Mouse (Mus musculus) skeletal muscle tissue, postnatal 0 days (tissue): ENCODE data around the gene Ciao2b. TPM values are rescaled to one million over a fixed set of nuclear protein-coding genes. Genes with fewer than 3 reads are reported as not detected.

Source experiments
- polyA plus RNA-seq: library from polyadenylated mRNA; unstranded; fragments of >200 nt; fragmentation: Nextera tagmentation; extraction: Ambion mirVana; gene quantifications from 2 replicates; pipeline ENCODE4 v1.2.1, GENCODE M21; 2015

Ciao2b gene
- polyA plus RNA-seq: 119 and 126 TPM in 2 replicates

DNA sequence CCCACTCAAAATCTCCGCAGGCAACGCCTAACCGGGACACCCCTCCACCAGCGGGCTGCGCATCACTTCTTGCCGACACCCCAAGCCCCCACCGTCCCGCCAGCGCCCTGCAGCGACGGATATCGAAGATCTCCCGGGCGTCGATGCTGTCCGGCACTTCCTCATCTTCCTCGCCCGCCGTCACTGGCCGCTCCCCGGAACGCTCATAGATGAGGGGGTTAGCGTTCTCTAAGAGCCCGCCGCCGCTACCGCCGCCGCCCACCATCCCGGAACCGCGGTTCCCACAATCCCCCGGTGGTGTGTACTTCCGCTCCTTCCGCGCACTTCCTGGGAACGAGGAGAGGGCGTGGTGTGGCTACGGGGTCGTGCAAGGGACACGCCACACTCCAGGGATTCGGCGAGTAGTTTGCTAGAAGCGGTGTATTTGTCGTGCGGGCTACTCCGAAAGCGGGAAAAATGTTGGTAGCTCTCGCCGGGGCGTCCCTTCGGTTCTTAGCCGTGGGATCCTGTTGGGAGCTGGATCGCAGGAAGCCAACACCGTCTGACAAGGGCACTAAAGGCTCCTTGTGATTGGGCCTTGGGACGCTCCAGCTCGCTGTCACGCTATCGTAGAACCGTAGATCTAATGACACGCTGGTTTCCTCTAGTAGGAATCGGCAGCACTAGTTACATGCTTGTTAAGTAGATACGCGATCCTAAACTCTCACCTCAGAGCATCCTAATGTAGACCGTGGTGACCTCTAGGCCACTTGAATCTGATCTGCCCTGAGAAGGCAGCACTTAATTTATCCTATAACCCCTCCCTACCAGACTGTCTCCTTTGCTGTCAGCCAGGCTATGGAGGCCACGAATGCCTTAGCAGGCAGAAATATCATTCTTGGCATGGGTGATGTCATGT, at the start of gene Ciao2b:
Gene Ciao2b (minus strand): TSS at position 540 of the 898 bp plus-strand sequence.

DNA sequence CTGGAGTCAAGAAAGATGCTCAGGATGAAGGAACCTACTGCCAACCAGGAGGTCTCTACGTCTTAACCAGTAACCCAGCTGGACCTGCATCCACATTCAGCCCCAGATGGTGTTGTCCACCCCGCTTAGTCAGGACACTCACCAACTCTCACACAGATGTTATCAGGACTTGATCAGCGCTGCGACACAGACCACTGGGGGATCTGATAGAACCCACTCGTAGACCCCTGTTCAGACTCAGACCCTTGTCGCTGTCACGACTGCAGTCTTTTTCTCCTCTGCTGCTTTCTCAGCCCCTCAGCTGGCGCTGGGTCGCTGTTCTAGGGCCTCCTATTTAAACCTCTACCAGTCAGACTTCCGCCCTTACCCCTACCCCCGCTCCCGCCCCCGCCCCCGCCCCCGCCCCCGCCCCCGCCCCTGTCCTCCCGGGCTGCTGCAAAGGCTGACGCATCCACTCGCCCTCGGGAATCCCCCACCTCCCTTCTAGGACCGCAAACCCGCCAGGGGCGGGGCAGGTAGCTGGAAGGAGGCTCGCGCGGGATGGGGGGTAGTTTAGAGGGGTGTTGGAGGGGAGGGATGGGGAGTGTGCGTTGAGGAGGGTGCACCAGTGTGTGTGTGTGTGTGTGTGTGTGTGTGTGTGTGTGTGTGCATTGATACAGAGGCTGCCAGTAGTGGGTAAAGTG, 10.6 kb downstream of the Ciao2b start, which contains the start of gene Rrad:
Gene Rrad (minus strand): TSS at position 347 of the 683 bp plus-strand sequence.

DNA sequence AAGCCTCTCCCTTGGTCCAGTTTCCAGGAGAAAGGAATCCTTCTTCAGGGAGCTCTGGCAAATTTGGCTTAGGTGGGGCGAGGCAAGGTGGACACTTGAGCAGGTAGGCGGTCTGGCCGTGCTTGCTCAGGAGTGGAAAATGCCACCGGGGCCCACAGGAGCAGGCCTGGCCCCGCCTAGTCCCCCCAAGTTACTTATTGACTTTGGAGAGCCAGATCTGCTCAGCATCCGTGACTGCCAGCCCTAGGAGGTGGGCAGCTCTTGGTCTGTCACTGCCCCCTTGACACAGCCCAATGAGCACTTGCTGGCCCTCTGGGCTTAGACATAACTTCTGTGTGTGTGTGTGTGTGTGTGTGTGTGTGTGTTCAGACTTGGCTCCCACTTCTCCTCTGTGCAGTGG, 17.6 kb downstream of the Ciao2b start, which contains the start of gene Cdh16:
Gene Cdh16 (minus strand): TSS at position 236 of the 400 bp plus-strand sequence.

DNA sequence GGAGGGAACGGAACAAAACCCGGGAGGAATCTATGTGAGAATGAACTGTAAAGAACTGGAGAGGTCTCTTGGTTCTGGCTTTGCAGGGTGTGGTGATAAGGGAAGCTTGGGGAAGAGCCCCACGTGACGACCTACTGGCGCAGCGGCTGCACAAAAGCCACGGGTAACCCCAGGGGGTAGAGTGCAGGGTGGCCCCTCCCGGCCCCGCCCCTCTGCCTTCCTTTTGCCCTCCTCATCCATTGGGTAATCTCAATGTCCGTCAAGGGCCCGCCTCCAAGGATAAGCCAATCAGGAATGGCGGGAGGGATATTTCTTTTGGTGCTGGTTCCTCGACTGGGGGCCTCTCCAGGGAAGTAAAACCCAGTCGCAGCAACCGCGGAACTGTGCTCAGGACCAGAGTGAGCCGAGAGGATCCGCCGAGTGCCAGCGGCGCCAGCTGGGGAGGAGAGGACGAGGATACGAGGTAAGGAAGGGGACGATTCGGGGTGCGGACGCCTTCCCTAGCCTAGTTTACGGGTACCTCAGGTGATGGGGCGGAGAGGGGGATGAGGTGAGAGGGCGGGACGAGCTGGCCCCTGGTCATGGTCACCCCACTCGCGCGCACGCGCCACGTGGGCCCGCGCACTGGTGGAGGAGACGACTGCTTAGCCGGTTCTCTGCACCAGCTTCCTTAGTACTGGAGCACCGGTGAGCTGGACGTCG, 50.5 kb downstream of the Ciao2b start, which contains the start of gene Pdp2:
Gene Pdp2 (plus strand): TSS at position 319 of the 702 bp plus-strand sequence.

Other genes with a start within 250 kb of the Ciao2b start
- 0.90 and 1.1 TPM in 2 replicates for gene Cmtm4, start 246.2 kb downstream of the Ciao2b start, polyA plus RNA-seq
- gene Dync1li2, start 198.9 kb downstream of the Ciao2b start, polyA plus RNA-seq: 42.8 and 43.2 TPM in 2 replicates
- gene Terb1, start 132.1 kb downstream of the Ciao2b start, polyA plus RNA-seq: 0.38 and 0.42 TPM in 2 replicates
- gene Nae1, start 107.3 kb downstream of the Ciao2b start, polyA plus RNA-seq: 60.7 and 62.2 TPM in 2 replicates
- gene Car7, start 107.3 kb downstream of the Ciao2b start, polyA plus RNA-seq: 1.1 and 1.4 TPM in 2 replicates
- 5.3 and 5.4 TPM in 2 replicates for gene Pdp2, start 50.5 kb downstream of the Ciao2b start, polyA plus RNA-seq
- gene Cdh16, start 17.6 kb downstream of the Ciao2b start, polyA plus RNA-seq: 8.1 and 8.4 TPM in 2 replicates
- gene Rrad, start 10.6 kb downstream of the Ciao2b start, polyA plus RNA-seq: 91.8 and 103 TPM in 2 replicates
- gene Ces2a, start 92.0 kb upstream of the Ciao2b start, polyA plus RNA-seq: 0.08 TPM in 1 of 2 replicates, not detected in the other
- gene Ces2b, start 189.6 kb upstream of the Ciao2b start, polyA plus RNA-seq: 0.17 TPM in 1 of 2 replicates, not detected in the other
- 0.23 TPM in 1 of 2 replicates, not detected in the other for gene Ces2c, start 205.1 kb upstream of the Ciao2b start, polyA plus RNA-seq